Mouse (Mus musculus): ENCODE data around the gene Primpol. TPM values are rescaled to one million over a fixed set of nuclear protein-coding genes. Genes with fewer than 3 reads are reported as not detected.
"Not testable (repeated sequence)": the region's sequence is repeated elsewhere in the genome, so short reads cannot be mapped to it uniquely, and the experiment has no call there.

Primpol gene
- total RNA-seq, 4 experiments from 2014 or later: 1.0 to 2.6 (median 1.6) TPM

DNA sequence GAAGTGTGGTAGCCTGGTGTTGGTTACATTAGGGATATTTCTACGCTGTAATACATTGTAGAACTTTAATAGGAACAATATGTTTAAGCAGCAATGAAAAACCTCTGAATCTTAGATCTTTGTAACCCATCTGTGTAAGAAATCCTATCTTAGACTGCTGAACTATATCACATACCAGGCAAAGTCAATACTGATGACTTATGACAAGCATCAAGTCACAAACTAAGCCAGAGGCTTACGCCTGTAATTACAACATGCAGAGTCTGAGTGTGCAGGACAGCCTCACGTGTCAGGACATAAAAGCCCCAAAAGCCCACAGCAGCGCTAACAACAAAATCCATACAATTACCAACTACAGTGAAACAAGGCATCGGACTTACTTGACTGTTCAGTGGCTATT is 13.4 kb downstream of the Primpol start:
- DNase-seq (ENCODE audit: low spot score in 2 of 2): no peak

DNA sequence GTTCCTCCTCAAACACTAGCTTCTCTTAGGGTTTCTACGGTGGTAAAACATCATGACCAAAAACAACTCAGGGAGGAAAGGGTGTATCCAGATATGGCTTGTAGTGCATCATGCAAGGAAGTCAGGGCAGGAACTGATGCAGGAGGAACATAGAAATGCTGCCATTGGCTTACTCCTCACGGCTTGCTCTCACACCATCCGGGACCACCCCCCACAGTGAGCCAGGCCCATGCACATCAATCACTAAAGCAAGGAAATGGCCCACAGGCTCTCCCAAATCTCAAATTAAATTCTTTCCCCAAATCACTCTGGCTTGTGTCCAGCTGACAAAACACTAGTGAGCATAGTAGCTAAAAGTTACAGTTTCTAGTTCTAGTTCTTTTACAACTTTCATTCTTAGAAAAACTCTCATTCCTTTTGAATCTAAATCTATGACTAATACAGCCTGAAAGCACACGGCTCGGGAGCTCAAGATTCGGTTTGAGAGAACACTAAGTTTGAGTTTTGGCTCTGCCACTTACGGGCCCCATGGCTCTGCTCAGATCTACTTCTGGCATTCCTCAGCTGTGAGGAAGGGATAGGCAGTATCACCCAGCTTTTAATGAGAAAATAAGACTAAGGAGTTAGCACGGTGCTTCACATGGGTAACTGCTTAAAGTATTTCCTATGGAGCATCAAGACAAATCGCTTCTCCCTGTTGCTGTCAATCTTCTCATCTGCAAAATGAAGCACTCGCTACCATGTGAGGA is 15.9 kb downstream of the Primpol start:
- DNase-seq (ENCODE audit: low spot score in 2 of 2): no peak

DNA sequence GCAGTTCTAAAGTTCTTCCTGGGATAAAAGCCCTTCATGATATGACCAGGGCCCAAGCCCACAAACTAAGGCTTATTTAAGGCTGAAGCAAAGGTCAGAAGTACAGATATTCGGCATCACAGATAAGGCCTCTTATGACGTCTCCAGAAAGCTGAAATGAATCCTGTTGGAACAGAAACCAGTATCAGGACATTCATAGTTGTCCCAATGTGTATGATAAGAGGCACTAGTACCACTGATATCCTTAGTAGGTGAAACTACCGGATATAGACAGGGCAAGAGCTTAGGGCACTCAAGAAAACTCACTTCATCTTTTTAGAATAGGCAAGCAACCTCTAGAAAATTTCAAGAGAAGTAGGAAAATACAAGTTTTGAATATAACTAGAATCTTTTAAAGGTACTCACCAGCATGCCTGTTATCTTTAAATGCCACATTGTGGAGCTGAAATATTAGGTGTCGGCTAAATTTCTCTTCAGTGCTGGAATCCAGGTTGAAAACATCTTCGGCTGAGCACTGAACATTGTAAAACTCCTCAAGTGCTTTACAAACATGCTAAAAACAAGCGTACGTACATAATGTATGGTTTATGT is 17.6 kb downstream of the Primpol start:
- DNase-seq (ENCODE audit: low spot score in 2 of 2): no peak

DNA sequence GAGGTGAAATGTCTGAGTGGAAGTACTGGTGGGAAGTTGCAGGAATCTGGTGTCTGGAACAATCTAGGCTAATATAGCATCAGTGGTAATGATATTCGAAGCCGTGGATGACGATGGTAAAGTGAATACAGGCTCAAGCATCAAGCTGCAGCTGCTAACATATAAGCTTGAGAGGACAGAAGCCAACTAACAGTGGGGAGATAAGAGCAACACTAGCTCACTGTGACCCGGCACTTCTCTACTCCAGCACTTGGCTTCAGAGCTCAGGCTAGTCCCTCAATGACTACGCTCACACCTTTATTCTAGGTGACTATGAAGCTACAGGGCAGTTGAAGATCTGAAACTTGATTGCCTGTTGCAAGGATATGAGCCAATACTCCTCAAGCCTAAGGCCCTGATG is 18.3 kb downstream of the Primpol start:
- DNase-seq (ENCODE audit: low spot score in 2 of 2): no peak

DNA sequence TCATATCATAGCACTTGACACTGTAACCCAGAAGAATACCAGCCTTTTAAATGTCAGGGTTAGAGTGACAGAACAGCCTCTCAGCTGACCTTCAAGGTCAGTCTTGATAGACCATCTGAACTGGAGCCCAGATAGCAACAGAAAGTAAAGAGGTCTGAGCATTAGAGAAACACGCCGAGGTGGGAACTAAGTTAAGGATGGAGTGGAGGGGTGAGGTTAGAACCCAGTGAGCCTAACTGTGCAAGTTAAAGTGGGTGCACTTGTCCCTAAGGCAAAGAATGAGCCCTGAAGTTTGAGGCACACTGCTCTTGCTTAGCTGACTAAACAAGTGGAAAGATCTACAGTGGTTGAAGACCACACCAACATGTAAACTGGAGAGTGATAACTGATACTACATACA is 18.9 kb downstream of the Primpol start:
- no peak for DNase-seq (ENCODE audit: low spot score in 2 of 2)

DNA sequence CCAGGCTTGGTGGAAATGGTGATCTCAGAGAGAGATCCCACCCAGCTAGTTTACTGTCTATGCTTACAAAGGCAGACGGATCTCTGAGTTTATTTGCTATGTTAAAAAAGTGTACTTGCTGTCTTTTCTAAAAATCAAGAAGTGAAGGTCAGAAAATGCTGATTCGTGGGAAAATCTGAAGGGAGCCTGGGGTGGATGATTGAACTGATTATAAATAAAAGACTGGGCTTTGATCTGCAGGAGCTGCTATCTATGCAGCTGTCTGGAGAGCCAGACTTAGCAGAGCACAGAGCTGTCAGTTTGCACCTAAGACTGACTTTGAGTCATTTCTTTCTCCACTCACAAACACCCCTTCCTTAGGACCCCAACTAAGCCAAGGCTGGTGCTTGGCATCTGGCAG is 19.6 kb downstream of the Primpol start:
- DNase-seq (ENCODE audit: low spot score in 2 of 2): no peak

DNA sequence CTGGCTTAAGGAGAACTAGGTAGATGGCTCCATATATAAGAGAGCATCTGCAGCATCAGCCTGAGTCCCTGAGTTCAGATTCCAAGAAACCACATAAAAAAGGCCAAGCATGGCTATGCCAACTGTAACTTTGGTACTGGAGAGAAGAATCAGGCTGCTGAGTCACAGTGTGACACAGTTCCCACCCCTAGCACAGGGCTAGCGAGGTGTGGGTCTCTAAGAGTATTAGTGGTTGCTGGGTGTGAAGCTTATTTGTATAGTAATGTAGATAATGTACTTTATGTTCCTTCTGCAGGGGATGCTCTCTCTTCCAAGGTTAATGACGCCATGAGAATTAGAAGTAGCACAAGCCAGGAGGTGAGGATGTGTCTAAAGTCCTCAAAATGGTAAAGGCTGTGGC is 20.5 kb downstream of the Primpol start:
- DNase-seq (ENCODE audit: low spot score in 2 of 2): no peak

DNA sequence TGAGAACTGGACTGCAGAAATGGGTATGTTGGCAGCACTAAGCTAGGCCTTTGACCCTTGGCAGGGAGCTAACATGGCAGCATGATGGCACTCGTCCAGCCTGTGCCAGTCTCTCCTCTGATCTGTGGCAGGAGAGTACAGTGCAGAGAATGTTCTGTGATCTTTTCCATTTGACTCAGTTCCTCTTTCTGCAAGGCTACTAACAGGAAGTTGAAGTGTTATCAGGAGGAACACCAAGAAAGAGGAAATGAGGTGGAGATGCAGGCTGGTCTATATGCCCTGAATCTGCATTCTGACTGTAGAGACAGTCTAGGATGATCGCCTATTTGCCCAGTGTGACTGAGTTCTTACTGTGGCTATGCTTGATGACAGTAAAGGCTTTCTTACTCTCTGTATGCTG is 21.4 kb downstream of the Primpol start:
- no peak for DNase-seq (ENCODE audit: low spot score in 2 of 2)

DNA sequence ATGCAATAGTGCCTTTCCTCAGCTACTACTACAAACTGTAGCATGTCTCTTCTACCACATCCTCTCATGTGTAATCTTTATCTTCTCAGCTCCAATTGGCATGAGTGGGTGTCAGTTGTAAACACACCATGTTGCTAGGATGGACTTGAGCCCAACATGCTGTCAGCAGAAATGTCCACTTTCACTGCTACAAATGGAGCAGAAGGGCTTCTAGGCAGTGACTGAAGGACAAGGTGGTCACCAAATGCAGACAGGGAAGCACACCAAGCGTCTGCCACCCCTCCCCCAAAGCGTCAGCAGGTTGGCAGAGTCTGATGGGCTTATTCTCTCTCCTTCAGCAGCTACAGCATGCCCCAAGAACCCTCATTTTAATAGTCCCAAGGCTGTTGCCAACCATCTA is 23.2 kb downstream of the Primpol start:
- no peak for DNase-seq (ENCODE audit: low spot score in 2 of 2)

DNA sequence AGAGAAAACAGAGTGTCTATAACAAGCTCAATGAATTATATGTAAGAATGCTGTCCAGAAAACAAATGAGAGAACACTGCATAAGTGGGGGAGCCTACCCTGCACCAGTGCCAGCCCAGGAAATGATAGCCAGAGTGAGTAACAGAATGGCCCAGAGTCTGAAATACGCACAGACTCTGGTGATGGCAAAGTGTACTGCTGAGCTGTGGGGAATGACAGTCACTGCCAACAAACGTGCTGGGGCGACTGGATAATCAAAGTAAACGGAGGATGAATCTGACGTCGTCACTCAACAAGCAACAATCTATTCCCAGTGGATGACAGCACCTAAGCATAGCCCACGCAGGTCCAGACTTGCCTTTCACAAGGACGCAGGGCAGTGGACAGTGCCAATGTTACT is 23.9 kb downstream of the Primpol start:
- DNase-seq (ENCODE audit: low spot score in 2 of 2): no peak

DNA sequence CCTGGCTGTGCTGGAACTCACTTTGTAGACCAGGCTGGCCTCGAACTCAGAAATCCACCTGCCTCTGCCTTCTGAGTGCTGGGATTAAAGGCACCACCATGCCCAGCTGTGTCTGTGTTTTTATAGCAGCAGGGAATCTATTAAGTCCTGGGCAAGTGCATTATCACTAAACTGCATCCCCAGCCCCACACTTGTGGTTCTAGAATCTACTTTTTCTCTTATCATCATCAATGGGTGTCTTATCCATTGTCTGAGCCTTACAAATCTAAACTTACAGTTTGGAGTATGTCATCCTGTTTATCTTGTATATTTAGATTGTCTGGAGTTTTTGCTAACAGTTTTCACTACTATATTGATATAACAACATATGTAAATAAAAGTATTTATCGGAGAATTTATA is 28.3 kb downstream of the Primpol start:
- no peak for DNase-seq (ENCODE audit: low spot score in 2 of 2)

DNA sequence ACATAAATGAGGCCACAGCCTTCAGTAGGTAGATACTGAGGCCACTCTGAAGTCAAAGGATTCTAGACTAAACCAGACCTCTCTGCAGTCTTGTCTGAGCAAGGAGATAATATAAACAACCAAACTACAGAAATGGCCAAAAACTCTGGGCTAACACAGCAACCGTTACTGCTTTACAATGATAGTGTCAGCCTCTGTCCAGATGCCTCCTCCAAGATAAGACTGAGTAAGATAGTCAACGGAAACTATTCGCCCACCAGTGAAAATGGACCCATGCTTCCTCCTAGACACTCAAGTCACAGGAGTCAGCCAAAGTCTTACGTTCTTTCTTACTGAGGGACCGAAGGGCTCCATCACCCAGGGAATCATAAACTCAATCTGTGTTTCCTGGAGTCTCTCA is 29.1 kb downstream of the Primpol start:
- DNase-seq (ENCODE audit: low spot score in 2 of 2): no peak

DNA sequence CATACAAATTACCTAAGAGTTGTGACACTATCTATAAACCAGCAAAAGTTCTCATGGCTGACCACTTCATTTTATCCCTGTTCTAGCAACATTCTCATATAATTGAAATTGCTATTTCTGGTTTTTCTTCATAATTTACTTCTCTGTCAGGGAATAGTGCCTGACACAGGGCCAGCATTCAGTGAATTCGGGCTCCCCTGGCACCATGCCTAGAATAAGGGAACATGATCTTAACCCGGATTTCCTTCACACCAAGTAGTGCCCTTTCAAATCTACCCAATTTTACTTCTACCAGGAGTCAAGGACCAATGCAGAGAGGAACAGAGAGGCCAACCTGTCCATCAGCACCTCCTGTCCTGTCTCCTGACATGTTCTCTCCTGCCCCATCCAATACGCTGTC is 31.4 kb downstream of the Primpol start:
- DNase-seq (ENCODE audit: low spot score in 2 of 2): no peak

DNA sequence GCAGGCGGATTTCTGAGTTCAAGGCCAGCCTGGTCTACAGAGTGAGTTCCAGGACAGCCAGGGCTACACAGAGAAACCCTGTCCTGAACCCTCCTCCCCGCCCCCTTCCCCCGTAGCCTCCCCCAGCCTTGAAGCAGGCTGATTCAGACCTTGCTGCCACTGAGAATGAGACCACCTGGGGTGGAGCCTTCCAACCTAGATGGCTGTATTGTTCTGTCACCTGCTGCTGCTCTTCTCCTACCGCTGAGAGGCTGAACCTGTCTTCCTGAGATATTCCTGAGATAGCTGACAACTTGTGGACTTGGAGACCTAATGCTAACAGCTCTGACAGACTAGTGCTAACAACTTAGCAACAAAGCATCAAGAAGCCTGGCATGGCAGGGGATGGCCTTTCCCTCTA is 32.7 kb downstream of the Primpol start:
- DNase-seq (ENCODE audit: low spot score in 2 of 2): not testable (repeated sequence)

DNA sequence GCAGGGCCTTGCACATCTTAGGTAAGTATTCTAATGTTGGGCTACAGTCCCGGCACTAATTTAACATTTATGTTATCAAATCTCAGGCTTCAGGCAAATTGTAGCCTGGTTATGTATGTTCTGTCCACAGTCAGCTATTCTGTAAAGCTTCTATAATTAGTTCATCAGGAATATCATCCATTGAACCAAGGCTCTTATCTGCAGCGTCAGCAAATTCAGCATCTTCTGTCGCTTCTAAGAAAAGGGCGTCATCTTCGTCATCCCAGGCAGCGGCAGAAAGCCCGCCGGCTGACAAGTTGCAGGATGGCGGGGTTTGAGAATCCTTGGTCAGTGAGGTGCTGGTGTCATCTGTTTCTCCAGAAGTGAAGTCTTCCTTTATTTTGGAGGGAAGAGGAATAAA is 38.2 kb downstream of the Primpol start:
- DNase-seq (ENCODE audit: low spot score in 2 of 2): no peak

DNA sequence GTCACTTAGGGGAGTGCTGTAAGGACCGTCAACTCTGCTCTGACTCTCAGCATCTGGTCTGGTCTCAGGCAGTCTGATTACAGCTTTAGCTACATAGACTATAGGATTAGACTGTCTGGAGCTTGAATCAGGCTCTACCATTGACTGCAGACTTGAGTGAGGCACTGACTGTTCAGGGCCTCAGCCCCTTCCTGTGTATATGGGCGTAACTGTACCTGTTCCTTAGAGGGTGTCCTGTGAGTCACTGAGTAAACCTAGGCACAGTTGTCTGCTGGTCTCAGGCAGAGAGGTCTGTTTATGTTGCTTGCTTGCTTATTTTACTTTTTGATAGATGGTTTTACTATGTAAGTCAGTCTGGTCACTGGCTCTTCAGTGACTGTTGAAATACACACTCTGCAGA is 43.0 kb downstream of the Primpol start:
- no peak for DNase-seq (ENCODE audit: low spot score in 2 of 2)

DNA sequence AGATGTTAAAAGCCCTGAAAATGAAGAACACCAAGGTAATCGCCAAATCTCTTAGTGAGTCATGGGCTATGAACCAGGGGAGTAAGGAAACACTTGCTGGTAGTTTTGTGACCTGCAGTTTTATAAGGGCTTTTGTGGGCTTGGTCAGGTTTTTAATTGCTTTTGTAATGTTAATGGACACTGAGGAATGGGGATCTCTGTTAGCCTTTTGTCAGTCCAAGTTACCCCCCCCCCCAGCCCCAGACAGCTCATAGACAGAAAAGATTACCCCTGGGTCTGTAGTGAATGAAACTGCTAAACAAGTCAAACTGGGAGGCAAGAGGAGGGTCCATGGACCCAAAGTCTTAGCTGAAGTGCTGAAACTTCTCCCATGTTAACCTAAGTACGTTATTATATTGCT is 43.6 kb downstream of the Primpol start:
- no peak for DNase-seq (ENCODE audit: low spot score in 2 of 2)

DNA sequence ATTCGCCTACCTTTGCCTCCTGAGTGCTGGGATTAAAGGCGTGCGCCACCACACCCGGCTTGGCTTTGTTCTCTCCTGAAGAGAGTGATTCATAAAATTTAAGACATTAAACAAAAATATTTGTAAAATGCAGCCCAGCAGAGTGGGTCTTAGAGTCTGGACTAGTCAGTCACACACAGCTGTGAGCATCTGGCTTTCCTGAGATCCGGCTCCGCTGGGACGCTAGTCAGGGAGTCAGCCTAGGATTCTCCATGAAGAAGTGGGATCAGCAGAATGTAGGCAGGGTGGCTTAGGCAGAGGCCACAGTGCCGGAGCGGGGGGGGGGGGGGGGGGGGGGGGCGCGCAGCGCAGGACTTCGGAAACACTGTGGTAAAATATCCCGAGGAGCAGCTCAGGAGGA is 46.3 kb downstream of the Primpol start:
- no peak for DNase-seq (ENCODE audit: low spot score in 2 of 2)

DNA sequence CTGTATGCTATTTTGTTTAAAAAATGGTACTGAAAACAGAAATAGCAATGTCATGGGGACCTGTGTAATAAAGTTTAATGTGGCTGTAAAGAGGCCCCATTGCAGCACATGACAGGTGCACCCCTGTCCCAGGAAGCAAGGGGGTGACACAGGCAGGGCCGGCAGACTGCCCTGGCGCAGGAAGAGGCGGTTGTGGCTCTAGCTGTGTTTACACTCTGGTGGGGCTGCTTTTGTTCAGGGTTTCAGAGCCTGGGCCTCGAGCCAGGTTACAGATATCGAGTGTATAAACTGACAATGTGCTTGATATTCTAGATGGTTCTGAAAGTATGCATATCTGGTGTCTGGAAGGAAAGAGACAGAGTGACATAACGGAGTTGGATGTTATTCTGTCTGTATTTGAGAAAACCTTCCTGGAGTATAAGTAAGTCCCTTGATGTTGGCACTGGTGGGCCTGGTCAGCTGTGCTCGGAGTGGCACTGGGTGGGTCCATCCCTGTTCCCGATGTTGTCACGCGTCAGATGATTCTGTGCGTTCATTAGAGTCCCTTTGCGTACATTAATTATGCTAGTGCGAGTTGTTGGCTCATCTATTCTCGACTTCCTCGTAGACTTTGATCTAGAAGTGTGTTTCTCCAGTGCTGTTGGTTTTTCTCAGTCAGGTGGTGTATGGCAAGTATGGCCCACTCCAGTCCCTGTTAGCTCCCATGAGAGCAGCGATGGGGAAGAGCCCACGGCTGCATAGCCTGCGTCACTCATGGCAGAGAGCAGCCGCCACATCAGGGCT is 47.2 kb downstream of the Primpol start:
- no peak for DNase-seq (ENCODE audit: low spot score in 2 of 2)

DNA sequence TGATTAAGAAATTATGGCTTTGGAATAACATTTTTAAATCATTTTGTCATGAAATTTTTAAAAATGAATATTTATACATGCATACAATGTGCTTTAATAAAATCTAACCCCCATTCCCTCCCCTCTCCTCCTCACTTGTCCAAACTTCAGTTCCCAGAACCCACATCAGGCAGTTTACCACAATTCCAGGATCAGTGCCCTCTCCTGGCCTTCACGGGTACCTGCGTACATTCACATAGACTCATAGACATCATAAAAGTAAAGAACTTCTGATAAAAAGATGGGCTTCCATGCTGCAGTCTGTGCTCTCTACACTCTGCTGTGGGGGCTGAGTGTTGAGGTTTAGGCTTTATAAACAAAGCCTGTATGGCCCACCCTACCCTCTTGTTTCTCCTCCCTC is 48.1 kb downstream of the Primpol start:
- no peak for DNase-seq (ENCODE audit: low spot score in 2 of 2)

DNA sequence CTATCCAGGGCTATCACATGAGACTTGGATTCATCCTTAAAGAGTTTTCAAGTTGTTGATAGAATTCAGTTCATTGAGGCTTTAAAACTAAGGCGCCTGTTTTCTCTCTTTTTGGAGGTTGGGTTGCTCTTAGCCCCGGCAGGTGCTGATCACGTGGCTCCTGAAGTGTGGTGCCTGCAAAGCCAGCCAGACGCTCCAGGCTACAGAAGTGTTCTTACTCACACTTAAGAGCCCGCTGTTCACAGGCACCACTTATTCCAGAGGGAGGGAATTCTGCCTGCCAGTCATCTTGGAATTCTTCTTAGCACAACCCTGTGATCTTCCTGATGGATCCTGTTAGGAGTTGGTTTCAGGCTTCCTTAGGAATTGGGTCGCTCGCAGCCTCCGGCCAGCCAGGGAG is 49.1 kb downstream of the Primpol start:
- DNase-seq (ENCODE audit: low spot score in 2 of 2): no peak

DNA sequence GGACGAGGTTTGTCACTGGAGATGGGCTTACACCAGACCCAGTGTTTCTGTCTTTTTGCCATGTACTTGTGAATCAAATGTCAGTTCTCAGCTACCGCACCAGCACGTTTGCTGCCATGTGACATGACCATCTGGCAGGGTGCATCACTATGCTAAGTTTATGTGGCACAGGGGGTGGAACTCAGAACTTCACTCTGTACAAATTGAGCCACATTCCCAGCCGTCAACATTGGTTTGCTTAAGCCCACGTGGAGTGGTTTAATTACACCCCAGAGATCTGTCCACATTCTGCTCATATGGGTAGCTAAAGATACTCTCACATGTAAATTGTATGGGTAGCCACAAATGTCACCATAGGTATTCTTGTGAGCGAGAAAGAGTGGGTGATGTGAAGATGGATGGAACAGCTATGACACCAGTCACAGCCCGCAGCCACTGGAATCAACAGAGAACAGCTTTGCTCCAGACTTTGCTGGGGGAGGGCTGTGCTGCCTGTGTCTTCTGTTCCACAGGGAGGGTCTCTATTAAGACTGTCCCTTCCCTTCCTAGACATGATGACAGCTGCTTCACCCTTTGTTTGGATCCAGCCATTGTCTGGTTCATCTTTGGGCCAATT is 50.0 kb downstream of the Primpol start:
- DNase-seq (ENCODE audit: low spot score in 2 of 2): peak in 1 of 2 experiments; percentile 31
